Mouse (Mus musculus): Measurements from ENCODE around the gene Fam50b.

Fam50b gene

GRCm38 (mm10) chr13:34734686-34735085, at the start of gene Fam50b:
Fam50b (plus strand) TSS chr13:34734850.
- no peak for DNase-seq (ENCODE audit: low read depth)

- DNase-seq (ENCODE audit: low read depth): no peak
Observed at GRCm38 (mm10) chr13:34685008-34685765, 49.5 kb upstream of the Fam50b start.

- no peak for DNase-seq (ENCODE audit: low read depth)
Observed at GRCm38 (mm10) chr13:34691049-34691448, 43.6 kb upstream of the Fam50b start.

DNA sequence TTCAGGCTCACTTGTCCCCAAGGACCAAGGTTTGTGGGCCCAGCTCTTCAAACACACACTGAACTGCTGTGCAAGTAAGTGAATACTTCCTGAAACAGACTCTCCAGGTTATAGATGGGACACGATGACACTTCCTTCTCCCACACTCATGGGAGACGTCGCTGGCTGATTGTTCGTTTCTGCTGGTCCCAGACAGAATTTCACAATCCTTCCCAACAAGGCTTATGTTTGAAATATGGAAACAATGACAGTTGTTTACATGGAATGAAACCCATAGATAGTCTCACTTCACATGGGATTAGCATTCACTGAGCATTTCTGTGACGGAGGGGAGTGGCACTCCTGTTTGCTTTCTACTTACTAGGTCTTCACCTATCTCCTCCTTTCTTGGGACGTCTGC, 41.5 kb upstream of the Fam50b start:
- no peak for DNase-seq (ENCODE audit: low read depth)

- DNase-seq (ENCODE audit: low read depth): no peak
Observed at GRCm38 (mm10) chr13:34696734-34697332, 37.8 kb upstream of the Fam50b start.

DNA sequence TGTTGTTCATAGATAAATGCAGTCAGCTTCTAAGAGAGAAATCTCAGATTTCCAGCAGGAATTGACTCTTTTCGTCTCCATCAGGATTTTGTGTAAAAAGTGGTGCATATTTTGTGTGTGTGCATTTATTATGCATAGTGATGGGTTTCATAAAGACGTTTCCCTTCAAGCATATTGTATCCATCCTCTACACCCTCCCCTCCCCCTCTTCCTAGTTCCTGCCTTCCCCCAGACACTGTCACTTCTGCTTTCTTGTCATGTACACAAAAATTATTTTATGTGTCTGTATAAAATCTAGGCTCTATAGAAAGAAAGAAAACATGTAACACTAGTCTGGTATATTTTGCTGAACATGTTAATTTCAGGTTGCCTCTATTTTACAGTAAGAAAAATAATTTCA, 34.6 kb upstream of the Fam50b start:
- no peak for DNase-seq (ENCODE audit: low read depth)

GRCm38 (mm10) chr13:34700630-34701029, 34.0 kb upstream of the Fam50b start:
- DNase-seq (ENCODE audit: low read depth): no peak

GRCm38 (mm10) chr13:34703301-34703700, 31.3 kb upstream of the Fam50b start:
- DNase-seq (ENCODE audit: low read depth): no peak

GRCm38 (mm10) chr13:34703795-34704194, 30.9 kb upstream of the Fam50b start:
- DNase-seq (ENCODE audit: low read depth): no peak

DNA sequence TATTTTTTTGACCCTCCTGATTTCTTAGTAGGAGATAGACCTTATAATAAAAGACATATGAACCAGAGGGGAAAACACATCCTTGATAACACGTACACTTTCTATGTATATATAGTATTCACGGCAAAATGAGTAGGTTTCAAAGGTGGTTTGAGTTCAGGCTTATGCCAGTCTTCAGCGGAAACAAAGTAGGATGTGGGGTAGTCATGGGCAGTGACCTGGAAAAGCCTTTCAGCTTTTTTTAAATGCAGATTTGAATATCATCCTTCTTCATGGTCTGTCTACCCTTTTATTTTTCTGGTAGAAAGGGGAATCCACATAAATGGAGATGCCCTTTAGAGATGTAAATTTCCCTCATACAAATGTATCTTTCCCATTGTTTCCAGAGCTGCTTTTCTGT, 29.8 kb upstream of the Fam50b start:
- no peak for DNase-seq (ENCODE audit: low read depth)

DNA sequence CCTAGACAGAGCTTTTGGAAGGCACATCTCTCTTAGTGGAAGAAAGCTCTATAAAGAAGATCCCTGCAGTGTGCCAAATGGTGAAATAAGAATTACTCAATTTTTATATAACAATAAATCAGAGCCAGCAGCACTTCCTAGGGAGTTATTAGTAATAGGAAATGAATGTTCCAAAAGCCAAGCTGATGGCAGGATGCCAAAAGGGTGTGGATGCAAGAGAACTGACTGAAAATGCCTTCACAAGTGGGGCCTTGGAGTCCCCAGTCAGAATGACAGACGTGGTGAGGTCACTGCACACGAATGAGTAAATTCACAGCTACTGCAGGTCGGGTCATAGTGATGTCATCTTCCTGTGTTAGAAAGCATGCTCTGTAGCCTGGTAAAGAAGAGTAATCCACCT, 25.7 kb upstream of the Fam50b start:
- DNase-seq (ENCODE audit: low read depth): no peak

DNA sequence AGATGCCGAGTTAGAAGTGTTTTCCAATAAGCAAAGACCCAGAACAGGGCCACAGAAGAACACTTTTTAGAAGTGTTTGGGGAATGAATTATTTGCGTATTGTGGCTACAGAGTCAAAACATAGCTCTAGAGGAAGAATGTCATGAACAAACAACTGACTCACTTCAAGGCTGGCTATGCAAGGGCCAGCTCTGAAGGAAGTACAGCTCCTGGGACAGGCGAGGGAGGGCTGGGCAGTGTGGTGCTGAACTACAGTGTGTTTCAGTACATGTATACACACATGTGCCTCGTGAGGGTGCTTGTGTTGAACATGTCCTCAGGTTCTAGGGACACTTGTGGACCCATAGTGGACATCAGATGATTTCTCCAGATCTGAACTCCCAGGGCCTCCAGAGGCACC, 25.1 kb upstream of the Fam50b start:
- DNase-seq (ENCODE audit: low read depth): no peak

DNA sequence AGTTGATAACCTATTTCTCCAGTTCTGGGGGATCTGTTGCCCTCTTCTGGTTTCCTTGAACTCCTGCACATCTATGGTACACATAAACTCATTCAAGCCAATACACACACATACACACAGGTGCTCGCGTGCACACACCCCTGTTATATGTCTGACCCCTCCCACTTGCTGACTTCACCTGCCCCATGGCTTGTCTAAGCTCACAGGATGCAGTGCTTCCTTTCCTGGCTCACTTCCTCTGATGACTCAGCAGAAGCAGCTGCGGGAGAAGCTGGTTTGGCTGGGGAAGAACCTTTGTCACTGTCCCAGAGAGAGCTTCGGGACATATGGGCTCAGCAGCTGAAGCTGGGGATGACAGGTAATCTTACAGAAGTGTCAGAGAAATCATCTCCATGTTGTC, 23.2 kb upstream of the Fam50b start:
- no peak for DNase-seq (ENCODE audit: low read depth)

GRCm38 (mm10) chr13:34712881-34713280, 21.8 kb upstream of the Fam50b start:
- no peak for DNase-seq (ENCODE audit: low read depth)

GRCm38 (mm10) chr13:34715437-34715838, 19.2 kb upstream of the Fam50b start:
- no peak for DNase-seq (ENCODE audit: low read depth)

GRCm38 (mm10) chr13:34724831-34725592, 9.6 kb upstream of the Fam50b start:
- DNase-seq (ENCODE audit: low read depth): no peak

DNA sequence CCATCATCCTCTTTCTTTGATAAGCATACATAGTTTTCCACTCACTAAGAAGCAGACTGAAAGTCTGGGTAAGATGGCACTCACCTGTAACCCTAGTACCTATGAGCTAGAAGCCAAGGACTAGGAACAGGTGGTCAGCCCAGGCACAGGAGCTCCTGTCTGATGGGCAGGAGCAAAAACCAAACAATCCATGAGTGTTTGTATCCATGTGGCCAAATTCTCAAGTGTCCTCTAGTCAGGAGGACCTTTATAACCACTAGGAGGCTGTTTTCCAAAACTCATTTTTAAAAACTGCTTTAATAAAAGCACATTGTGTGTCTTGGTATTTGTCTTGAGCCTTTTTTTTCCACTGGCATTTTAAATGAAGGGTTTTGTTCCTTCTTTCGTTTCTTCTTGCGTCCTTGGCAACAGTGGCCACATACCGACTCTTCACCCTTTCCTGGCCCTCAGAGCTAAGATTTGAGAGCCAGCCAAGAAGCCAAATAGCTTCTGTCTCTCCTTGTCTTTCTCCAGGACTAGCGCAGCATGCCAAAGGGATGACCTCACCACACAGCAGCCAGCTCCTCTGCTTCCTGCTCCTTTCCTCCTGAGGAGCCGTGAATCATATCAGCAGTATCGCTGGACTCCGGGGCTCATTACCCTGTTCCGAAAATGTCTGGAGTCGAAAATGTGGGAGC, 8.7 kb upstream of the Fam50b start:
- DNase-seq (ENCODE audit: low read depth): no peak

- DNase-seq (ENCODE audit: low read depth): no peak
Observed at GRCm38 (mm10) chr13:34726477-34726805, 8.2 kb upstream of the Fam50b start.

DNA sequence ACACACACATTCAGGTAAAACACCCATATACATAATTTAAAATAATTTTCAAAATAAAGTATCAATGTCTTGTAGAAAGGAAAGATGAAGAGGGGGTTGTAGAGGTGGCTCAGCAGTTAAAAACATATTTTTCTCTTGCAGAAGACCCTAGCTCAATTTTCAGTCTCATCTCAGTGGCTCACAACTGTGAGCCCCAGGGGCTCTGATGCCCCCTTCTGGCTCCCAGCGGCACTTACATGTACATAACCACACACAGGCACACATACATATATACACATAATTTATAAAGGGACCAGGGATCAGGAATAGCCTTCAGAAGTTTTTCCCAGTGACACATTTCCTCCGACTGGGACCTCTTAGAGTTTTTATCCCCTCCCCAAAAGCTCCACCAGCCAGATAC, 7.6 kb upstream of the Fam50b start:
- no peak for DNase-seq (ENCODE audit: low read depth)

GRCm38 (mm10) chr13:34731551-34731950, 3.1 kb upstream of the Fam50b start:
- no peak for DNase-seq (ENCODE audit: low read depth)

- no peak for DNase-seq (ENCODE audit: low read depth)
Observed at GRCm38 (mm10) chr13:34733780-34734179, 870 bp upstream of the Fam50b start.

DNA sequence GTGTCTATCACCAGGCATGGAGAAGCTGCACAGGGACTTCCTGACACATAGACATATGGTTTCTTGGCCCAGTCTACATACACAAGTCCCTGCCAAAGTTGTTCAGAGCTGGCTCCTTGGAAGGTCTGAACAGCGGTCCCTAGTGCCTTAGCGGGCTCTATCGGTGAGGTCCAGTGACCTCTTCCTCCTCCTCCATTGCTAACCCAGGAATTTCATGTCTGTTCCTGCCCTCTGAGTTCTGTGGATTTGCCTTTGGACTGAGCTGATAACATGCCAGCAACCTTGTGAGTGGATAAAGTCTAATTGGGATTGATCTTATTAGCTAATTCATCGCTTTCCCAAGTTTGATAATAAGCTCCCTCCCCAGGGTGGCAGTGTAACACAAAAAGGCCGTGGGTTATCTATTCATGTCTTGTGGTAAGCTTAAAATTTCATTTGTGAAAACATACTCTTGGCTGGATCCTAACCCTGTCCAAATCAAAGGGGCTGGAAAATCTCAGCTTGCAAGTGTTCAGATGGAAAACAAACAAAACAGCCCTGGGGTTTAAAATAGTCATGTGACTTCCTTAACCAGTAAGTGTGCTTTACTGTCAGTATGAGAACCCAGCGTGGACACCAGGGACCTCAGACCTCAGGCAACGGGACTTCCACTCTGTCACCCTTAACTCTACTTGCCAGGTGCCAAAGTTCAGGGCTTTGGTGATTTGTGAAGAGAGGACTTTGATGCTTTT, 3.5 kb downstream of the Fam50b start:
- DNase-seq (ENCODE audit: low read depth): no peak
